Mouse (Mus musculus): ENCODE data around the gene Zmym4. TPM values are rescaled to one million over a fixed set of nuclear protein-coding genes. Genes with fewer than 3 reads are reported as not detected.
A peak's percentile ranks its signal among the peaks of the same experiment; 100 is the strongest.
"Not testable (repeated sequence)": the region's sequence is repeated elsewhere in the genome, so short reads cannot be mapped to it uniquely, and the experiment has no call there.

Gene Zmym4
- polyA plus RNA-seq (2012; rRNA removed), result 12.3 and 15.3 TPM in 2 replicates

DNA sequence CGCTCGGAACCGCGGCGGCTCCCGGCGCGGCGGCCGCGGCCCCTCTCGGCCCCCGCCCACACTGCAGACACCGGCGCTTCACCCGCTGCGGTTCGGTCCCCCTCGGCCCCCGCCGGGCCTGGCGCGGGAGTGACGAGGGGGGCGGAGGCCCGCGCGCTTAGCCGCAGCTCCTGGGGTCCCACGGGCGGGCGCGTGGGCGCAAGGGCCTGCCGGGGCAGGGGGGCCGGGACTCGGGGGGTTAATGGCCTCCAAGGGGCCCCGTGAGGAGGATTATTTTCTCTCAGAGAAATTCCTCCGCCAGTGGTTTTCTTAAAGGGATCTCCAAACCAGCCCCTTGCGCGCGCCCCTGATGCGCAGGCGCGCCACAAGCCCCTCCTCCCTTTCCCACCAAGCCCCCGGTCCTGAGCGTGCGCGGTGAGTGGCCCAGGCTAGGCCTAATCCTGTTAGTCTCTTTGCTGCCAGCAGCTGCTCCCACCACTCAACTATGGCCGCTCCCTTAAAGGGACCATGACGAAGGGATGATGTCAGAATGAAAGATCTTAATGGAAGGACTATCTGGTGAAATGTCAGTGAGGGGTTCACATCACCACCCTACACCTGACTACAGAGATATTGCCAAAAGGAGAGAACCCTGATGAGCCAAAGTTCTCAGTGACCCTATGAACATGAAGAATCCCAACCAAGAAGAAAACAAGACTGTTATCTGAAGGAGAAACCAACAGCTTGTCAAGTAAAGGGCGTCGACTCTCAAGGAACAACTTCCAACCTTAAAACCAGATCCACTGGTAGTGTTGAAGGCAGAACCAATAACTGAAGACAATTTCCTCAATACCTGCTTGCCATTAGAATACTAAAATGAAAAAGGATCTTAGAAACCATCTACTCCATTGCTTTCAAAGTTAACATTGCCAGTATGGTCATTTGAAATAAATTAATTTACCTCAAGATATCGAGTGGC lies at the start of gene Zmym4:
Gene Zmym4 (minus strand): TSS at position 272 of the 958 bp plus-strand sequence.
- DNase-seq (ENCODE audit: low spot score), result peak; percentile 75

- DNase-seq (ENCODE audit: low spot score), result no peak
Observed at GRCm38 (mm10) chr4:127016366-127016765, 48.4 kb upstream of the Zmym4 start.

DNA sequence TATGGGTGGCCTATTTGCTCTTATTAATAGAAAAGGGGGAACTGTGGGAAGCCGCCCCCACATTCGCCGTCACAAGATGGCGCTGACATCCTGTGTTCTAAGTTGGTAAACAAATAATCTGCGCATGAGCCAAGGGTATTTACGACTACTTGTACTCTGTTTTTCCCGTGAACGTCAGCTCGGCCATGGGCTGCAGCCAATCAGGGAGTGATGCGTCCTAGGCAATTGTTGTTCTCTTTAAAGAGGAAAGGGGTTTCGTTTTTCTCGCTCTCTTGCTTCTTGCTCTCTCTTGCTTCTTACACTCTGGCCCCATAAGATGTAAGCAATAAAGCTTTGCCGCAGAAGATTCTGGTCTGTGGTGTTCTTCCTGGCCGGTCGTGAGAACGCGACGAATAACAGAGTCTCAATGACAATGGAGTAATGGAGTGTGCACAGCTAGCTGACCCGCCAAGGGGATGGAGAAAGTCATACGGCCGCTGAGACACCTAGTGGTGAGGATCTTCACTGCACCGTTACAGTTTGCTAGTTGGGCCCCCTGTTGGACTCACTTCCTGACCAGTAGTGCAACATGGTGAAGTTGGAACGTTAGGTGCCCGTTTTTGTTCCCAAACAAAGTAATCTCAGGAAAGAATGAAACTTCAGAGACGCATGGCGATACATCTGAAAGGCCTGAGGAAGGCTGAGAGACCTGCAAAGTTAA lies 47.5 kb upstream of the Zmym4 start:
- DNase-seq (ENCODE audit: low spot score), result peak; percentile 39

DNA sequence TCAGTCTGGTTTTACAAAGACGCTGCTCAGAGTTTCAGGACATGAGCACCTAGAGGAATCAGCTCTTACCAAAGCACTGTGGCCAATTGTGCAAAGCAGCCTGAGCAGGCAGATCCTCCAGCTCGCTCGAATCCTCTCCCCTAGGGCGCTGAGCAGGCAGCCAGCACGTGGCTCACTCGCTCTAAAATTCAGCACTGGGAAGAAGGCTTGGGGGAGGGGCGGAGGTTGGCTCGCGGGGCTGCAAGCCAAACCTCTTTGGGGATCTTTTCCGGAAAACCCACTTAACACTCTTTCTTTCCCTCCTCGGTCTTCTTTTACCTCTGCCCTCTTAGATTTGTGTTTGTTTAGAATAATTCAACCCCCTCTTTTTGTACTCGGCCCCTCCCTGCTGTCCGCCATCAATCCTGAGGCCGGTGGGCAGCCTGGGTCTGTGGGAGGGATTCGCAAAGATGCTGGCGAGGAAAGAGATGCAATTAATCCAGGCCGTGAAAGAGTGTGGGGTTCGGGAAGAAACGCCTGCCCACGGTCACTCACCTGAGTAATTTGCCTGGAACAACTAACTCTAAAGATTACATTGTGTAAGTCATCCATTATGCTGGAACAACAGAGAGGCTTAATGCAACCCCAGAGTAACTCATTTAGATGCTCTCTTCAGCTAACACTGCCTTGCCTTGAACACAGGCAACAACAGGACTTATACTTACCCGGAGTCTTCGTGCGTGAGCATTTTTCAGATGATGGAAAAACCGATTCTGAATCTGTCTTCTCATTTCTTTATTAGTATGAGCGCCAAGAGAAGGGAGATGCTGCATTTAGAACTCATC lies 37.4 kb upstream of the Zmym4 start:
- no peak for DNase-seq (ENCODE audit: low spot score)

GRCm38 (mm10) chr4:127004384-127004783 lies 36.4 kb upstream of the Zmym4 start:
- no peak for DNase-seq (ENCODE audit: low spot score)

- no peak for DNase-seq (ENCODE audit: low spot score)
Observed at GRCm38 (mm10) chr4:127000601-127001105, 32.7 kb upstream of the Zmym4 start.

DNA sequence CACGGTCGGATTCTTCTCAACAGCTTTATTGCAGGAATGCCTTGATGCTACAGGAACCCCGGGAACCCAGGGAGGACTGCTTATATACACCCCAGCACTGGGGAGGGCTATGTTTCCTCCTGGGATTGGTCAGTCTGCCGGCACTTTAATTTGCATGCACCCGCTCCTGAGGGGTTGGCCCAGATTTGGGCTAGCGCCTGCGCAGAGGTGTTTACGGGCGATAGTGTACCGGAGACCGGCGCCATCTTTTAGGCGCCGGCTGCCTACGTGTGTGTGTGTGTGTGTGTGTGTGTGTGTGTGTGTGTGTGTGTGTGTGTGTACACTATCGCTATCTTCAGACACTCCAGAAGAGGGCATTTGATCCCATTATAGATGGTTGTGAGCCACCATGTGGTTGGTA lies 31.4 kb upstream of the Zmym4 start:
- DNase-seq (ENCODE audit: low spot score), result not testable (repeated sequence)

- no peak for DNase-seq (ENCODE audit: low spot score)
Observed at GRCm38 (mm10) chr4:126992356-126992755, 24.4 kb upstream of the Zmym4 start.

DNA sequence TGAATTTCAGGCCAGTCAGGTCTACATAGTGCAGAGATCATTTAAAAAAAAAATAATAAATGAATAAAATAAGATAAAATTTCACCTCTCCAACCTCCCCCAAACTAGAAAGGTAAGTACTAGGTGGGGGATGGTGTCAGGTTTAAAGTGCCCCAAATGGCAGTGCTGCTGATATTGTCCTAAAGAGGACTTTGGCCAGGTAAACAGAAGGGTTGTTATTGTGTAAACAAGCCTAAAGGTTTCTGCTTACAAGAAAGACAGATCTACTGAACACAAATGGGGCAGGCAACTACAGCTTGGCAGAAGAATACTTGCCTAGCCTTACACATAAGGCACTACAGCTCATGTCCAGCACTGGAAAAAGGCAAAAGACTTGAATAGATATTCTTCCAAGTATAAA lies 22.6 kb upstream of the Zmym4 start:
- no peak for DNase-seq (ENCODE audit: low spot score)

DNA sequence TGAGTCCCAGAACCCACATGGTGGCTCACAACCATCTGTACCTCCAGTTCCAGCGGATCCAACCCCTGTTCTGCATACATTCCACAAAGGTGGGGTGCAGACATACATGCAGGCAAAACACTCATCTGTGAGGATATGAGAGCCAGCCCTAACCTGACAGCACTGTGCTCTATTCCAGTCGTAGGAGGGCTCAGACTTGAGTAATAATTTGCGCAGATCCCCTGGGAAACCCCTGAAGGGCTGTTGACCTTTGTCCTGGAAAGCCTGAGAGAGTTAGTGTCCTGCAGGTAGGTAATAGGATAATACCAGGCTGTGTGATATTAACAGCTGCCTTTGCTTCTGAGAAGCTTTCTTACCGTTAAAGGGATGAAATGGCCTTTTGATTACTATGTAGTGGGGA lies 20.6 kb upstream of the Zmym4 start:
- no peak for DNase-seq (ENCODE audit: low spot score)

DNA sequence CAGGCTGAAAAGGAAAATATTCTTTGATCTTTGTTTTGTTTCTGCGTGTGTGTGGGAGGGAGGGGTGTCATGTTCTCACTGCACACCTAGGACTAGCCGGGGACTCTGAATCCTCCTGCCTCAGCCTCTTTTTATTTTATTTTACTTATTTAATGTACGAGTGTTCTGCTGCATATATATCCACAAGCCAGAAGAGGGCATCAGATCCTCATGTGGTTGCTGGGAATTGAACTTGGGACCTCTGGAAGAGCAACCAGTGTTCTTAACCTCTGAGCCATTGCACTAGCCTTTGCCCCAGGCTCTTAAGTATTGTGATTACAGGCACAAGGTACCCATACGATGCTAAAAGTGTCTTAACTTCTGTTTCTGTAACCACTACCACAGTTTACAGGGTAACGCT lies 18.8 kb upstream of the Zmym4 start:
- no peak for DNase-seq (ENCODE audit: low spot score)

GRCm38 (mm10) chr4:126983736-126984525 lies 16.0 kb upstream of the Zmym4 start:
- not testable (repeated sequence) for DNase-seq (ENCODE audit: low spot score)

GRCm38 (mm10) chr4:126983321-126983720 lies 15.4 kb upstream of the Zmym4 start:
- no peak for DNase-seq (ENCODE audit: low spot score)

- no peak for DNase-seq (ENCODE audit: low spot score)
Observed at GRCm38 (mm10) chr4:126978706-126979105, 10.8 kb upstream of the Zmym4 start.

DNA sequence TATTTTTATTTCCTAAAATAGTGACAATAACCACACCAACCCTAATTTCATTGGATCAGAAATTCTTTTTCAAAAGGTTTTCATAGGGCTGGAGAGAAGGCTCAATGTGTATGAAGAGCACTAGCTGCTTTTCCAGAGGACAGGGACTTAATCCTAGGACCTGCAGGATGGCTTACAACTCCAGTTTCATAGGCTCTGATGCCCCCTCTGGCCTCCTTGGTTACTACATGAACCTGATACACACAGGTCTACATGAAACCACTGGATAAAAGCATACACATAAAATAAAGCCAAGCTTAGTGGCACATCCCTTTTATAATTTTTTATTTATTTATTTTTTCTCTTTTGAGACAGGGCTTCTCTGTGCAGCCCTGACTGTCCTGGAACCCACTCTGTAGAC lies 9.5 kb upstream of the Zmym4 start:
- DNase-seq (ENCODE audit: low spot score), result no peak

- peak; percentile 20 for DNase-seq (ENCODE audit: low spot score)
Observed at GRCm38 (mm10) chr4:126967241-126967863, 583 bp downstream of the Zmym4 start.

- DNase-seq (ENCODE audit: low spot score), result no peak
Observed at GRCm38 (mm10) chr4:126958682-126959081, 9.3 kb downstream of the Zmym4 start.

DNA sequence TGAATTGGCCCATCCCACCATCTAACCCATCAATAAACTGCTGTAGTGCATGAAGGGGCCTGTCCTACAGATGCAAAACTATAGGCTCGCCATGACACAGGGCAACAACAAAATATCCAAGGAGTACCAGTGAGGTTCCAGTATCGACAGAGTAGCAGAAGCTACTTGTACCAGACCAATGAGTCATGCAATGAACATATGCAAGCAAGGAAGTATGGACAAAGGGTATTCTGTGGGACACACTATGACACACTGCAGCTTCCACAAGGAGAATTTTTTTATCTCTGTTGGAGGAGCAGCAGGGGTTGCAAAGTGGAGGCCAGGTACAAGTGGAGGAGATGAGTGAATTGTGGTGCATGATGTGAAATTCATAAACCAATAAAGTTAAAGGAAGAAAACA lies 9.7 kb downstream of the Zmym4 start:
- no peak for DNase-seq (ENCODE audit: low spot score)

DNA sequence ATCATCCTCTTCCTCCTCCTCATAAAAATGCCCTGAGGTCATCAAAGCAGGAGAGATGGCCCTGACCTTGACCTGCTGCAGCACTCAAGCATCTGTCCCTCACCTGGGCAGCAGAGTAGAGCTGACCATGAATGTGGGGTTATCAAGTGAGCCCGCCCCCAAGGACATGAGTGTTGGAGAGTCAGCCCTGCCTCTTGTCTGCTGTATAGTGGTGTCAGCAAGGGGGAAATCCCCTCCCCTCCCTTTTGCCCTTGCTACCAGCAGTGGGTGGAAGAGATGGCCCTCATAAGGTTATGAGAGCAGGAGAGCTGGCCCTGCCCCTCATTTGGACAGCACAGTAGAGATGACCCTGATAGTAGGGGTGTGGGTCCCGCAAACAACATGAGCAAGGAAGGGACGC lies 10.5 kb downstream of the Zmym4 start:
- DNase-seq (ENCODE audit: low spot score), result no peak

GRCm38 (mm10) chr4:126950801-126951200 lies 17.1 kb downstream of the Zmym4 start:
- DNase-seq (ENCODE audit: low spot score), result not testable (repeated sequence)

Measured in urinary bladder, adult 2 months (tissue).